9 mouse cellular contexts compared by ENCODE assay signal in the genomic region with DNA sequence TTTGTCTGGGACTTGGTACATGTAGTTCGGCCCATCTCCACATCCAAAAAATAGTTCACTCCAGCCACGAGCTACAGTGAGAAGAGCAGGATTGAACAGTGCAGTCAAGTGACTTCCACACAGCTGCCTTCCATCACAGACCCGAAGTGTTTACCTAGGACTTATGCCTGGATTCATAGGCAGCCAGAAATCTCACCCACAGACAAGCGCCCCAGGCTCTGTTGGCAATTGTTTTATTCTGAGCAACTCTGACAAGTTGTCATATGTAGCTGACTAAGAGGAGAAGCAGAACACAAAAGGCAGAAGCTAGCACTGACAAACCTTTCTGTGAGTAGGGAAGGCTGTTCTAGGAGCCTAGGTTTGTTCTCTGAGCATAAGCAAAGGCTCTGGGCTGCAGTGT. TPM values are rescaled to one million over a fixed set of nuclear protein-coding genes. Genes with fewer than 3 reads are reported as not detected.
DNase-seq lines count a peak whose midpoint lies in the region; ATAC-seq and TF ChIP-seq lines count a peak whose summit lies in the region.
"Had no signal": no experiment of that assay in that cellular context is flagged by ENCODE, and none has a peak within 500 bp of the region (broad histone marks: within the 10 kb centered on the region; RNA-seq: fewer than 3 reads in every experiment).

No protein-coding gene starts in this region.

- H3K9ac ChIP-seq in heart, adult 2 months (ENCODE audit: low read depth, low read length): peak overlapping the region; percentile 99
- no peak overlapping the region for H3K9ac ChIP-seq in embryonic facial prominence, embryonic 12.5 days
- H3K9ac ChIP-seq in hindbrain, embryonic 13.5 days: peak overlapping the region; percentile 92; the same call in 1 of the 2 replicates
- peak overlapping the region; percentile 88; the same call in 1 of the 2 replicates for H3K9ac ChIP-seq in midbrain, embryonic 14.5 days (replicated peaks; ENCODE audit: low read length)

- no peak for ATAC-seq in embryonic facial prominence, embryonic 12.5 days (ENCODE audit: insufficient number of reproducible peaks, insufficient read depth, low FRiP score, low TSS enrichment)
- ATAC-seq in hindbrain, embryonic 13.5 days (ENCODE audit: low FRiP score): no peak
- ATAC-seq in midbrain, embryonic 14.5 days (ENCODE audit: low FRiP score, low TSS enrichment): no peak

- TF ChIP-seq POLR2A in heart, adult 2 months (IDR thresholded peaks at IDR 0.05; ENCODE audit: insufficient read depth, low read depth, low read length): 0 out of 2 replicates have a peak, but pooled peaks have one; percentile 6

- DNase-seq in heart, adult 2 months: peak in 1 of 2 experiments; percentile 42
- DNase-seq in heart, postnatal 36 days: no peak
- peak; percentile 8 for DNase-seq in midbrain, embryonic 14.5 days
- DNase-seq in right cerebral cortex, postnatal 4 days: no peak
- no peak for DNase-seq in left cerebral cortex, adult 8-10 months (ENCODE audit: low spot score in 2 of 2)
- no peak for DNase-seq in thymus, postnatal 25 days

- intact Hi-C loops in heart, adult 2 months (cut with DNase I): loop anchor here (10.0 kb wide), 1 partner anchor 468 kb away; the partner anchor contains the start of gene Thbd
- intact Hi-C loops in heart, postnatal 36 days (cut with DNase I): loop anchor here (1.0 to 10.0 kb wide), 2 partner anchors 22 to 1858 kb away; partner anchors contain the start of gene Xrn2

- H3K36me3 ChIP-seq in heart, adult 2 months (ENCODE audit: control insufficient read depth, insufficient read depth, low read length): peaks cover 28% of the 10 kb centered on the region
- H3K36me3 ChIP-seq in embryonic facial prominence, embryonic 12.5 days: peaks cover 29% of the 10 kb centered on the region
- peaks cover 25% of the 10 kb centered on the region for H3K36me3 ChIP-seq in hindbrain, embryonic 13.5 days
- peaks cover 24% of the 10 kb centered on the region for H3K36me3 ChIP-seq in midbrain, embryonic 14.5 days (ENCODE audit: control insufficient read depth, insufficient read depth, low read length)

- TF ChIP-seq EP300 in heart, adult 2 months (IDR thresholded peaks at IDR 0.05; ENCODE audit: insufficient read depth, low read depth, low read length): no peak

- H3K4me2 ChIP-seq in embryonic facial prominence, embryonic 12.5 days (replicated peaks): peak overlapping the region; percentile 84
- peak overlapping the region; percentile 91 for H3K4me2 ChIP-seq in hindbrain, embryonic 13.5 days
- H3K4me2 ChIP-seq in midbrain, embryonic 14.5 days (ENCODE audit: low read length): peak overlapping the region; percentile 86

- no peak for TF ChIP-seq CTCF in heart, adult 2 months (IDR thresholded peaks at IDR 0.05)

- H3K79me2 ChIP-seq in heart, adult 2 months (replicated peaks; ENCODE audit: control insufficient read depth, insufficient read depth, low read length): peaks cover 8% of the 10 kb centered on the region

- H3K4me1 ChIP-seq in heart, adult 2 months (ENCODE audit: control insufficient read depth, insufficient read depth, low read length): peaks cover 20% of the 10 kb centered on the region
- peaks cover 20% of the 10 kb centered on the region for H3K4me1 ChIP-seq in embryonic facial prominence, embryonic 12.5 days
- peaks cover 33% of the 10 kb centered on the region for H3K4me1 ChIP-seq in hindbrain, embryonic 13.5 days (replicated peaks)
- H3K4me1 ChIP-seq in midbrain, embryonic 14.5 days (ENCODE audit: control insufficient read depth, insufficient read depth, low read length): peaks cover 26% of the 10 kb centered on the region

- H3K9me3 ChIP-seq in embryonic facial prominence, embryonic 12.5 days: no peaks in the 10 kb centered on the region
- no peaks in the 10 kb centered on the region for H3K9me3 ChIP-seq in hindbrain, embryonic 13.5 days
- H3K9me3 ChIP-seq in midbrain, embryonic 14.5 days (ENCODE audit: control insufficient read depth, low read length): no peaks in the 10 kb centered on the region

- H3K4me3 ChIP-seq in heart, adult 2 months: peak overlapping the region; percentile 85
- H3K4me3 ChIP-seq in embryonic facial prominence, embryonic 12.5 days: peak overlapping the region; percentile 86; the same call in 1 of the 2 replicates
- peak overlapping the region; percentile 89 for H3K4me3 ChIP-seq in hindbrain, embryonic 13.5 days
- peak overlapping the region; percentile 93 for H3K4me3 ChIP-seq in midbrain, embryonic 14.5 days (replicated peaks; ENCODE audit: low read depth, low read length)

- H3K27ac ChIP-seq in heart, adult 2 months: peak overlapping the region; percentile 99
- no peak overlapping the region for H3K27ac ChIP-seq in embryonic facial prominence, embryonic 12.5 days
- H3K27ac ChIP-seq in hindbrain, embryonic 13.5 days: no peak overlapping the region
- no peak overlapping the region for H3K27ac ChIP-seq in midbrain, embryonic 14.5 days (replicated peaks; ENCODE audit: low read depth, low read length)

- no peaks in the 10 kb centered on the region for H3K27me3 ChIP-seq in heart, adult 2 months (ENCODE audit: control insufficient read depth, insufficient read depth, low read length)
- no peaks in the 10 kb centered on the region for H3K27me3 ChIP-seq in embryonic facial prominence, embryonic 12.5 days
- H3K27me3 ChIP-seq in hindbrain, embryonic 13.5 days: no peaks in the 10 kb centered on the region
- H3K27me3 ChIP-seq in midbrain, embryonic 14.5 days (ENCODE audit: control insufficient read depth, insufficient read depth, low read length): no peaks in the 10 kb centered on the region

- 22% methylated on average over 4 of the region's 4 CpGs for WGBS in heart, adult 2 months
- WGBS in embryonic facial prominence, embryonic 12.5 days: 72% methylated on average over 4 of the region's 4 CpGs
- 85% methylated on average over 4 of the region's 4 CpGs for WGBS in hindbrain, embryonic 13.5 days
- WGBS in midbrain, embryonic 14.5 days: 85% methylated on average over 4 of the region's 4 CpGs

RNA-seq across cellular contexts. Expression of gene Cst3, which starts 2.6 kb away (rescaled TPM):
- 1,000 to 10,000 TPM in 1 of 2 experiments, 100 to 1,000 TPM in 1; 956 to 1,050 TPM for total RNA-seq in heart, adult 2 months (2021)
- 1,635 and 1,968 TPM in 2 replicates for polyA plus RNA-seq in heart, adult 2 months (2012; rRNA removed)
- 1,000 to 10,000 TPM; 1,014 to 1,057 TPM for total RNA-seq in heart, postnatal 36 days (2021)
- 321 and 339 TPM in 2 replicates for polyA plus RNA-seq in embryonic facial prominence, embryonic 12.5 days (2016; fragmentation: Nextera tagmentation; extraction: Ambion mirVana)
- polyA plus RNA-seq in hindbrain, embryonic 13.5 days (2015; fragmentation: Nextera tagmentation; extraction: Ambion mirVana): 522 and 533 TPM in 2 replicates
- 525 and 594 TPM in 2 replicates for polyA plus RNA-seq in midbrain, embryonic 14.5 days (2014; fragmentation: Nextera tagmentation; extraction: Ambion mirVana)
- total RNA-seq in left cerebral cortex, adult 8-10 months (2022): 1,000 to 10,000 TPM; 2,002 to 3,250 (median 2,603) TPM

RNA-seq across cellular contexts. Expression of gene 9230104L09Rik, which starts 8.0 kb away (rescaled TPM):
- total RNA-seq in heart, adult 2 months (2021): 1 to 10 TPM in 1 of 2 experiments, under 1 TPM in 1; 0.73 to 1.5 TPM
- polyA plus RNA-seq in heart, adult 2 months (2012; rRNA removed): 0.70 and 0.80 TPM in 2 replicates
- under 1 TPM in 1 of 2 experiments, not detected in 1; 0.70 TPM for total RNA-seq in heart, postnatal 36 days (2021)
- not detected in 2 replicates for polyA plus RNA-seq in embryonic facial prominence, embryonic 12.5 days (2016; fragmentation: Nextera tagmentation; extraction: Ambion mirVana)
- polyA plus RNA-seq in hindbrain, embryonic 13.5 days (2015; fragmentation: Nextera tagmentation; extraction: Ambion mirVana): not detected in 2 replicates
- polyA plus RNA-seq in midbrain, embryonic 14.5 days (2014; fragmentation: Nextera tagmentation; extraction: Ambion mirVana): not detected in 2 replicates
- not detected for total RNA-seq in left cerebral cortex, adult 8-10 months (2022)
- polyA plus RNA-seq: frontal cortex, adult 2 months had no signal

RNA-seq across cellular contexts. Expression of gene Cst9, which starts 37.9 kb away (rescaled TPM):
- total RNA-seq in heart, adult 2 months (2021): not detected
- polyA plus RNA-seq in heart, adult 2 months (2012; rRNA removed): 0.82 and 2.2 TPM in 2 replicates
- 1 to 10 TPM in 1 of 2 experiments, under 1 TPM in 1; 0.68 to 1.2 TPM for total RNA-seq in heart, postnatal 36 days (2021)
- polyA plus RNA-seq in embryonic facial prominence, embryonic 12.5 days (2016; fragmentation: Nextera tagmentation; extraction: Ambion mirVana): not detected in 2 replicates
- not detected in 2 replicates for polyA plus RNA-seq in hindbrain, embryonic 13.5 days (2015; fragmentation: Nextera tagmentation; extraction: Ambion mirVana)
- polyA plus RNA-seq in midbrain, embryonic 14.5 days (2014; fragmentation: Nextera tagmentation; extraction: Ambion mirVana): not detected in 2 replicates
- total RNA-seq in left cerebral cortex, adult 8-10 months (2022): not detected
- polyA plus RNA-seq: frontal cortex, adult 2 months had no signal

RNA-seq across cellular contexts. Expression of gene Cst13, which starts 53.0 kb away (rescaled TPM):
- not detected for total RNA-seq in heart, adult 2 months (2021)
- not detected in 2 replicates for polyA plus RNA-seq in heart, adult 2 months (2012; rRNA removed)
- total RNA-seq in heart, postnatal 36 days (2021): not detected
- polyA plus RNA-seq in embryonic facial prominence, embryonic 12.5 days (2016; fragmentation: Nextera tagmentation; extraction: Ambion mirVana): not detected in 2 replicates
- polyA plus RNA-seq in hindbrain, embryonic 13.5 days (2015; fragmentation: Nextera tagmentation; extraction: Ambion mirVana): not detected in 2 replicates
- not detected in 2 replicates for polyA plus RNA-seq in midbrain, embryonic 14.5 days (2014; fragmentation: Nextera tagmentation; extraction: Ambion mirVana)
- not detected for total RNA-seq in left cerebral cortex, adult 8-10 months (2022)
- polyA plus RNA-seq: frontal cortex, adult 2 months had no signal
